ENCODE assay signal across 18 mouse cellular contexts in genomic region chr1:62947807-62948206, GRCm38 (mm10).
DNase-seq lines count a peak whose midpoint lies in the region; TF ChIP-seq lines count a peak whose summit lies in the region.
"Had no signal": no experiment of that assay in that cellular context is flagged by ENCODE, and none has a peak within 500 bp of the region (broad histone marks: within the 10 kb centered on the region; RNA-seq: fewer than 3 reads in every experiment).

No protein-coding gene starts in this region.

- no peak for TF ChIP-seq POLR2A in lung, adult 2 months (IDR thresholded peaks at IDR 0.05; ENCODE audit: borderline replicate concordance, extremely low read depth, low read depth, low read length)

- H3K4me1 ChIP-seq in lung, adult 2 months (ENCODE audit: control insufficient read depth, insufficient read depth, low read length), result peaks cover 3% of the 10 kb centered on the region; the same call in 1 of the 2 replicates

- no peak overlapping the region for H3K4me3 ChIP-seq in lung, adult 2 months (replicated peaks; ENCODE audit: extremely low read depth, low read depth, low read length)
- H3K4me3 ChIP-seq: forebrain, embryonic 15.5 days; hindbrain, embryonic 15.5 days; neural tube, embryonic 13.5 days had no signal

- no peak for TF ChIP-seq CTCF in lung, adult 2 months (IDR thresholded peaks at IDR 0.05; ENCODE audit: insufficient read depth, low read length)

- peak; percentile 8 for DNase-seq in kidney, adult 8-10 months
- DNase-seq in kidney, adult 9 months, result peak; percentile 18
- DNase-seq in lung, adult 2 months, result peak; percentile 64
- peak; percentile 42 for DNase-seq in lung, postnatal 14 days
- DNase-seq in adrenal gland, postnatal 14 days, result no peak
- no peak for DNase-seq in yolk sac, embryonic 10.5 days (ENCODE audit: low spot score)
- no peak for DNase-seq in adrenal gland, adult 18-20 months (ENCODE audit: low spot score in 2 of 2)
- DNase-seq: adrenal gland, postnatal 25 days; cerebellum, adult 8-10 months; cerebellum, postnatal 36 days; liver, postnatal 0 days; midbrain, embryonic 14.5 days; retina, postnatal 1 day; right cerebral cortex, postnatal 4 days; thymus, postnatal 36 days had no signal

Comparison
In these comparisons a context has a peak if more than half of its experiments do, and no peak if none do; other contexts are left out.
1. DNase-seq: peak in kidney, adult 8-10 months (2 of 2), kidney, adult 9 months (single experiment), lung, adult 2 months (single experiment) and lung, postnatal 14 days (single experiment); none in adrenal gland, postnatal 14 days (single experiment), yolk sac, embryonic 10.5 days (single experiment) and adrenal gland, adult 18-20 months (0 of 2).